8 mouse cellular contexts compared by ENCODE assay signal in genomic region chrX:134296737-134297136, GRCm38 (mm10). TPM values are rescaled to one million over a fixed set of nuclear protein-coding genes. Genes with fewer than 3 reads are reported as not detected.
DNase-seq lines count a peak whose midpoint lies in the region; ATAC-seq and TF ChIP-seq lines count a peak whose summit lies in the region.

No protein-coding gene starts in this region.

- no peak overlapping the region for H3K27ac ChIP-seq in heart, embryonic 14.5 days (replicated peaks in 1 of 2; ENCODE audit: control insufficient read depth in 1 of 2, insufficient read depth in 1 of 2, low read depth in 2 of 2, low read length in 2 of 2)
- no peak overlapping the region for H3K27ac ChIP-seq in embryonic facial prominence, embryonic 11.5 days (replicated peaks; ENCODE audit: low read depth, low read length)
- H3K27ac ChIP-seq in limb, embryonic 11.5 days (replicated peaks; ENCODE audit: low read depth, low read length) = no peak overlapping the region
- H3K27ac ChIP-seq in stomach, postnatal 0 days (replicated peaks) = no peak overlapping the region

- 24% methylated on average over 7 of the region's 7 CpGs for WGBS in heart, embryonic 14.5 days
- 27% methylated on average over 7 of the region's 7 CpGs for WGBS in embryonic facial prominence, embryonic 11.5 days
- WGBS in limb, embryonic 11.5 days = 33% methylated on average over 7 of the region's 7 CpGs
- WGBS in stomach, postnatal 0 days = 32% methylated on average over 7 of the region's 7 CpGs

- H3K9ac ChIP-seq in heart, embryonic 14.5 days (ENCODE audit: low read length) = peak overlapping the region; percentile 56
- H3K9ac ChIP-seq in embryonic facial prominence, embryonic 11.5 days (replicated peaks; ENCODE audit: low read length) = no peak overlapping the region
- H3K9ac ChIP-seq in limb, embryonic 11.5 days (ENCODE audit: low read length) = no peak overlapping the region
- H3K9ac ChIP-seq in stomach, postnatal 0 days (ENCODE audit: low read length) = no peak overlapping the region

- no peak for DNase-seq in heart, adult 11 months
- DNase-seq in ZHBTc4 (ENCODE audit: low read depth, low spot score) = peak; percentile 18
- DNase-seq in embryonic facial prominence, embryonic 11.5 days (ENCODE audit: low spot score) = peak; percentile 28
- DNase-seq in limb, embryonic 11.5 days (ENCODE audit: low spot score) = no peak
- no peak for DNase-seq in stomach, postnatal 0 days (ENCODE audit: low spot score)
- no peak for DNase-seq in lung, postnatal 36 days
- DNase-seq in right cerebral cortex, adult 2 months (ENCODE audit: low spot score in 2 of 2) = no peak

- 0 out of 2 replicates have a peak, but pooled peaks cover 4% of the 10 kb centered on the region for H3K27me3 ChIP-seq in heart, embryonic 14.5 days (ENCODE audit: control insufficient read depth, insufficient read depth, low read length)
- H3K27me3 ChIP-seq in embryonic facial prominence, embryonic 11.5 days (ENCODE audit: control insufficient read depth, insufficient read depth, low read length) = 0 out of 2 replicates have a peak, but pooled peaks cover 3% of the 10 kb centered on the region
- peaks cover 18% of the 10 kb centered on the region for H3K27me3 ChIP-seq in limb, embryonic 11.5 days (ENCODE audit: control insufficient read depth, insufficient read depth, low read length)
- no peaks in the 10 kb centered on the region for H3K27me3 ChIP-seq in stomach, postnatal 0 days (ENCODE audit: control insufficient read depth, insufficient read depth, low read length)

- ATAC-seq in heart, embryonic 14.5 days (ENCODE audit: insufficient number of reproducible peaks, insufficient read depth, low FRiP score, low read depth) = no peak
- ATAC-seq in embryonic facial prominence, embryonic 11.5 days (replicated peaks; ENCODE audit: insufficient number of reproducible peaks, low FRiP score, low TSS enrichment, low read depth) = peak; percentile 56; the same call in 1 of the 2 replicates
- no peak for ATAC-seq in limb, embryonic 11.5 days (ENCODE audit: insufficient number of reproducible peaks, low FRiP score, low TSS enrichment, low read depth)
- no peak for ATAC-seq in stomach, postnatal 0 days (ENCODE audit: low FRiP score, low TSS enrichment)

- H3K4me2 ChIP-seq in heart, embryonic 14.5 days (ENCODE audit: low read length) = peak overlapping the region; percentile 71
- peak overlapping the region; percentile 61 for H3K4me2 ChIP-seq in embryonic facial prominence, embryonic 11.5 days (ENCODE audit: low read depth, low read length)
- H3K4me2 ChIP-seq in limb, embryonic 11.5 days (ENCODE audit: low read depth, severe bottlenecking) = peak overlapping the region; percentile 49
- H3K4me2 ChIP-seq in stomach, postnatal 0 days (replicated peaks; ENCODE audit: low read depth) = peak overlapping the region; percentile 55

- TF ChIP-seq EP300 in stomach, postnatal 0 days (optimal IDR thresholded peaks at IDR 0.05) = no peak

- H3K4me1 ChIP-seq in heart, embryonic 14.5 days (ENCODE audit: control insufficient read depth in 2 of 2, insufficient read depth in 2 of 2, low read length in 2 of 2) = no peaks in the 10 kb centered on the region; a peak in 1 of 4 replicates
- H3K4me1 ChIP-seq in embryonic facial prominence, embryonic 11.5 days (ENCODE audit: control insufficient read depth, insufficient read depth, low read length) = no peaks in the 10 kb centered on the region
- H3K4me1 ChIP-seq in limb, embryonic 11.5 days (ENCODE audit: control insufficient read depth, insufficient read depth, low read length) = no peaks in the 10 kb centered on the region
- no peaks in the 10 kb centered on the region for H3K4me1 ChIP-seq in stomach, postnatal 0 days (replicated peaks; ENCODE audit: control insufficient read depth, insufficient read depth)

- H3K36me3 ChIP-seq in heart, embryonic 14.5 days (ENCODE audit: control insufficient read depth, insufficient read depth, low read length) = no peaks in the 10 kb centered on the region
- H3K36me3 ChIP-seq in embryonic facial prominence, embryonic 11.5 days (replicated peaks; ENCODE audit: control insufficient read depth, insufficient read depth, low read depth, low read length) = no peaks in the 10 kb centered on the region
- H3K36me3 ChIP-seq in limb, embryonic 11.5 days (ENCODE audit: control insufficient read depth, insufficient read depth, low read length) = no peaks in the 10 kb centered on the region
- no peaks in the 10 kb centered on the region for H3K36me3 ChIP-seq in stomach, postnatal 0 days (ENCODE audit: control insufficient read depth, insufficient read depth, low read length)

- H3K9me3 ChIP-seq in heart, embryonic 14.5 days (ENCODE audit: control insufficient read depth, low read length) = no peaks in the 10 kb centered on the region
- no peaks in the 10 kb centered on the region for H3K9me3 ChIP-seq in embryonic facial prominence, embryonic 11.5 days (replicated peaks; ENCODE audit: control insufficient read depth, low read length)
- H3K9me3 ChIP-seq in limb, embryonic 11.5 days (ENCODE audit: control insufficient read depth, low read length) = no peaks in the 10 kb centered on the region
- H3K9me3 ChIP-seq in stomach, postnatal 0 days (ENCODE audit: control insufficient read depth, low read length) = no peaks in the 10 kb centered on the region

- peak overlapping the region; percentile 48 to 49 for H3K4me3 ChIP-seq in heart, embryonic 14.5 days (ENCODE audit: control insufficient read depth in 1 of 2, insufficient read depth in 1 of 2, low read depth in 1 of 2, low read length in 2 of 2)
- peak overlapping the region; percentile 42 for H3K4me3 ChIP-seq in embryonic facial prominence, embryonic 11.5 days (ENCODE audit: low read depth, low read length)
- H3K4me3 ChIP-seq in limb, embryonic 11.5 days (ENCODE audit: low read depth, low read length) = peak overlapping the region; percentile 38
- 0 out of 2 replicates have a peak overlapping the region, but pooled peaks have one; percentile 27 for H3K4me3 ChIP-seq in stomach, postnatal 0 days (ENCODE audit: low read depth, low read length)

- no peak for TF ChIP-seq CTCF in stomach, postnatal 0 days (IDR thresholded peaks at IDR 0.05; ENCODE audit: low read depth)

RNA-seq across cellular contexts. Expression of gene Tmem35a, which starts 1.7 kb away (rescaled TPM):
- polyA plus RNA-seq in heart, embryonic 14.5 days (2014; fragmentation: Nextera tagmentation; extraction: Ambion mirVana) = 14.8 and 20.2 TPM in 2 replicates
- polyA plus RNA-seq in embryonic facial prominence, embryonic 11.5 days (2014; fragmentation: Nextera tagmentation; extraction: Ambion mirVana) = 13.9 and 15.5 TPM in 2 replicates
- polyA plus RNA-seq in limb, embryonic 11.5 days (2014; fragmentation: Nextera tagmentation; extraction: Ambion mirVana) = 6.5 and 7.3 TPM in 2 replicates
- polyA plus RNA-seq in stomach, postnatal 0 days (2015; fragmentation: Nextera tagmentation; extraction: Ambion mirVana) = 1.7 and 2.0 TPM in 2 replicates

RNA-seq across cellular contexts. Expression of gene Cenpi, which starts 11.1 kb away (rescaled TPM):
- polyA plus RNA-seq in heart, embryonic 14.5 days (2014; fragmentation: Nextera tagmentation; extraction: Ambion mirVana) = 28.7 and 31.3 TPM in 2 replicates
- 27.9 and 35.1 TPM in 2 replicates for polyA plus RNA-seq in embryonic facial prominence, embryonic 11.5 days (2014; fragmentation: Nextera tagmentation; extraction: Ambion mirVana)
- polyA plus RNA-seq in limb, embryonic 11.5 days (2014; fragmentation: Nextera tagmentation; extraction: Ambion mirVana) = 36.4 and 37.9 TPM in 2 replicates
- polyA plus RNA-seq in stomach, postnatal 0 days (2015; fragmentation: Nextera tagmentation; extraction: Ambion mirVana) = 6.2 and 7.4 TPM in 2 replicates

RNA-seq across cellular contexts. Expression of gene Trmt2b, which starts 20.0 kb away (rescaled TPM):
- 43.7 and 48.8 TPM in 2 replicates for polyA plus RNA-seq in heart, embryonic 14.5 days (2014; fragmentation: Nextera tagmentation; extraction: Ambion mirVana)
- polyA plus RNA-seq in embryonic facial prominence, embryonic 11.5 days (2014; fragmentation: Nextera tagmentation; extraction: Ambion mirVana) = 10.7 and 14.1 TPM in 2 replicates
- polyA plus RNA-seq in limb, embryonic 11.5 days (2014; fragmentation: Nextera tagmentation; extraction: Ambion mirVana) = 11.6 and 11.8 TPM in 2 replicates
- 12.8 and 13.7 TPM in 2 replicates for polyA plus RNA-seq in stomach, postnatal 0 days (2015; fragmentation: Nextera tagmentation; extraction: Ambion mirVana)

Comparison
In these comparisons a context has a peak if more than half of its experiments do, and no peak if none do; other contexts are left out.
1. DNase-seq: peak in ZHBTc4 (single experiment) and embryonic facial prominence, embryonic 11.5 days (single experiment); none in heart, adult 11 months (single experiment), limb, embryonic 11.5 days (single experiment), stomach, postnatal 0 days (single experiment), lung, postnatal 36 days (single experiment) and right cerebral cortex, adult 2 months (0 of 2).
2. Peak in every context shown above with its lines, with median percentiles within 50 percentile points of each other: H3K4me2 ChIP-seq and H3K4me3 ChIP-seq.